11 mouse cellular contexts compared by ENCODE assay signal in genomic region chr2:18045781-18046181, GRCm38 (mm10). TPM values are rescaled to one million over a fixed set of nuclear protein-coding genes. Genes with fewer than 3 reads are reported as not detected.
DNase-seq lines count a peak whose midpoint lies in the region; ATAC-seq and TF ChIP-seq lines count a peak whose summit lies in the region.
"Had no signal": no experiment of that assay in that cellular context is flagged by ENCODE, and none has a peak within 500 bp of the region (broad histone marks: within the 10 kb centered on the region; RNA-seq: fewer than 3 reads in every experiment).

No protein-coding gene starts in this region.

- no peaks in the 10 kb centered on the region; the same call in 1 of the 2 replicates for H3K79me2 ChIP-seq in heart, adult 2 months (replicated peaks; ENCODE audit: control insufficient read depth, insufficient read depth, low read length)

- TF ChIP-seq EP300 in heart, adult 2 months (IDR thresholded peaks at IDR 0.05; ENCODE audit: insufficient read depth, low read depth, low read length) = no peak

- intact Hi-C loops in heart, adult 2 months (cut with DNase I) = loop anchor here (2.0 to 5.0 kb wide), 4 partner anchors 19 to 1612 kb away; partner anchors contain the start of genes Bmi1 and Otud1

- no peaks in the 10 kb centered on the region for H3K27me3 ChIP-seq in heart, adult 2 months (ENCODE audit: control insufficient read depth, insufficient read depth, low read length)
- no peaks in the 10 kb centered on the region for H3K27me3 ChIP-seq in hindbrain, embryonic 10.5 days (ENCODE audit: insufficient read depth, poor library complexity, severe bottlenecking)
- H3K27me3 ChIP-seq in midbrain, embryonic 10.5 days (ENCODE audit: low read depth, poor library complexity, severe bottlenecking) = no peaks in the 10 kb centered on the region

- no peak for TF ChIP-seq CTCF in heart, adult 2 months (IDR thresholded peaks at IDR 0.05)

- no peak for ATAC-seq in erythroid progenitor cell, adult 5-6 weeks (replicated peaks; ENCODE audit: low FRiP score, poor library complexity, severe bottlenecking)
- ATAC-seq in megakaryocyte progenitor cell, adult 5-6 weeks (replicated peaks; ENCODE audit: poor library complexity) = no peak

- no peak overlapping the region; the same call in 1 of the 2 replicates for H3K27ac ChIP-seq in heart, adult 2 months
- no peak overlapping the region for H3K27ac ChIP-seq in brown adipose tissue, adult 24 weeks (replicated peaks; ENCODE audit: low read depth, low read length)
- peak overlapping the region; percentile 100 for H3K27ac ChIP-seq in hindbrain, embryonic 10.5 days
- peak overlapping the region; percentile 100 for H3K27ac ChIP-seq in midbrain, embryonic 10.5 days (replicated peaks)

- peak overlapping the region; percentile 74 for H3K4me3 ChIP-seq in heart, adult 2 months
- 0 out of 2 replicates have a peak overlapping the region, but pooled peaks have one; percentile 97 for H3K4me3 ChIP-seq in brown adipose tissue, adult 24 weeks (ENCODE audit: insufficient read depth, low read depth, low read length)
- H3K4me3 ChIP-seq in hindbrain, embryonic 10.5 days = peak overlapping the region; percentile 99
- peak overlapping the region; percentile 81 for H3K4me3 ChIP-seq in midbrain, embryonic 10.5 days

- no peak for DNase-seq in heart, adult 2 months
- DNase-seq in heart, adult 18-20 months = no peak
- DNase-seq in hindbrain, embryonic 10.5 days (ENCODE audit: low spot score) = no peak
- DNase-seq in midbrain, embryonic 10.5 days (ENCODE audit: low spot score) = no peak
- DNase-seq in adrenal gland, postnatal 14 days = no peak
- DNase-seq: adrenal gland, adult 2 months had no signal

- TF ChIP-seq POLR2A in heart, adult 2 months (IDR thresholded peaks at IDR 0.05; ENCODE audit: insufficient read depth, low read depth, low read length) = 0 out of 2 replicates have a peak, but pooled peaks have one; percentile 12

- no peaks in the 10 kb centered on the region for H3K9me3 ChIP-seq in hindbrain, embryonic 10.5 days
- H3K9me3 ChIP-seq in midbrain, embryonic 10.5 days (replicated peaks) = no peaks in the 10 kb centered on the region

- H3K9ac ChIP-seq in heart, adult 2 months (ENCODE audit: low read depth, low read length) = peak overlapping the region; percentile 99; the same call in 1 of the 2 replicates

- 52% methylated on average over 6 of the region's 6 CpGs for WGBS in heart, adult 2 months
- WGBS in hindbrain, embryonic 10.5 days = 3% methylated on average over 6 of the region's 6 CpGs
- 2% methylated on average over 6 of the region's 6 CpGs for WGBS in midbrain, embryonic 10.5 days

- H3K36me3 ChIP-seq in heart, adult 2 months (ENCODE audit: control insufficient read depth, insufficient read depth, low read length) = peaks cover 15% of the 10 kb centered on the region
- H3K36me3 ChIP-seq in hindbrain, embryonic 10.5 days = peaks cover 16% of the 10 kb centered on the region; the same call in 1 of the 2 replicates
- H3K36me3 ChIP-seq in midbrain, embryonic 10.5 days = peaks cover 18% of the 10 kb centered on the region

- H3K4me1 ChIP-seq in heart, adult 2 months (ENCODE audit: control insufficient read depth, insufficient read depth, low read length) = peaks cover 3% of the 10 kb centered on the region
- peaks cover 9% of the 10 kb centered on the region; the same call in 1 of the 2 replicates for H3K4me1 ChIP-seq in brown adipose tissue, adult 24 weeks (ENCODE audit: control insufficient read depth, insufficient read depth, insufficient read length, low read length)
- peaks cover 44% of the 10 kb centered on the region for H3K4me1 ChIP-seq in hindbrain, embryonic 10.5 days (replicated peaks)
- peaks cover 45% of the 10 kb centered on the region for H3K4me1 ChIP-seq in midbrain, embryonic 10.5 days

RNA-seq across cellular contexts. Expression of gene Skida1, which starts 3.1 kb away (rescaled TPM):
- 1 to 10 TPM; 1.7 to 4.5 TPM for total RNA-seq in heart, adult 2 months (2021)
- polyA plus RNA-seq in heart, adult 2 months (2012; rRNA removed) = 2.0 and 3.7 TPM in 2 replicates
- total RNA-seq in heart, adult 18-20 months (2021) = 1 to 10 TPM; 2.0 to 2.2 TPM
- polyA plus RNA-seq in brown adipose tissue, adult 24 weeks (2012; ENCODE audit: insufficient read depth, insufficient read length, missing spikeins) = 0.25 and 0.55 TPM in 2 replicates
- 19.3 and 21.9 TPM in 2 replicates for polyA plus RNA-seq in hindbrain, embryonic 10.5 days (2016; fragmentation: Nextera tagmentation; extraction: Ambion mirVana)
- 19.3 and 22.7 TPM in 2 replicates for polyA plus RNA-seq in midbrain, embryonic 10.5 days (2016; fragmentation: Nextera tagmentation; extraction: Ambion mirVana)
- not detected in 2 replicates for total RNA-seq in erythroid progenitor cell, adult 5-6 weeks (2015; ENCODE audit: low replicate concordance)
- not detected in 2 replicates for total RNA-seq in erythroid progenitor cell, adult 5-6 weeks (2017; ENCODE audit: low replicate concordance)
- 4.5 and 4.8 TPM in 2 replicates for total RNA-seq in adrenal gland, postnatal 14 days (2021)
- total RNA-seq in megakaryocyte progenitor cell, adult 5-6 weeks (2015) = not detected in 2 replicates
- 0.14 TPM in 1 of 2 replicates, not detected in the other for total RNA-seq in megakaryocyte progenitor cell, adult 5-6 weeks (2017)
- total RNA-seq: hematopoietic stem cell, adult 5-6 weeks had no signal

RNA-seq across cellular contexts. Expression of gene A930004D18Rik, which starts 8.2 kb away (rescaled TPM):
- 1 to 10 TPM; 3.4 to 4.5 TPM for total RNA-seq in heart, adult 2 months (2021)
- polyA plus RNA-seq in heart, adult 2 months (2012; rRNA removed) = 2.2 and 3.9 TPM in 2 replicates
- 1 to 10 TPM; 3.4 to 4.3 TPM for total RNA-seq in heart, adult 18-20 months (2021)
- polyA plus RNA-seq in brown adipose tissue, adult 24 weeks (2012; ENCODE audit: insufficient read depth, insufficient read length, missing spikeins) = 0.87 and 1.2 TPM in 2 replicates
- polyA plus RNA-seq in hindbrain, embryonic 10.5 days (2016; fragmentation: Nextera tagmentation; extraction: Ambion mirVana) = 17.5 and 22.5 TPM in 2 replicates
- polyA plus RNA-seq in midbrain, embryonic 10.5 days (2016; fragmentation: Nextera tagmentation; extraction: Ambion mirVana) = 25.0 and 25.1 TPM in 2 replicates
- total RNA-seq in erythroid progenitor cell, adult 5-6 weeks (2015; ENCODE audit: low replicate concordance) = not detected in 2 replicates
- total RNA-seq in erythroid progenitor cell, adult 5-6 weeks (2017; ENCODE audit: low replicate concordance) = not detected in 2 replicates
- 1.7 and 1.8 TPM in 2 replicates for total RNA-seq in adrenal gland, postnatal 14 days (2021)
- not detected in 2 replicates for total RNA-seq in megakaryocyte progenitor cell, adult 5-6 weeks (2015)
- not detected in 2 replicates for total RNA-seq in megakaryocyte progenitor cell, adult 5-6 weeks (2017)
- total RNA-seq: hematopoietic stem cell, adult 5-6 weeks had no signal

RNA-seq across cellular contexts. Expression of gene Mllt10, which starts 9.3 kb away (rescaled TPM):
- total RNA-seq in heart, adult 2 months (2021) = 10 to 100 TPM; 32.5 to 32.8 TPM
- 20.6 and 23.3 TPM in 2 replicates for polyA plus RNA-seq in heart, adult 2 months (2012; rRNA removed)
- total RNA-seq in heart, adult 18-20 months (2021) = 10 to 100 TPM; 31.0 to 33.4 TPM
- 9.2 and 10.1 TPM in 2 replicates for polyA plus RNA-seq in brown adipose tissue, adult 24 weeks (2012; ENCODE audit: insufficient read depth, insufficient read length, missing spikeins)
- 65.0 and 66.0 TPM in 2 replicates for polyA plus RNA-seq in hindbrain, embryonic 10.5 days (2016; fragmentation: Nextera tagmentation; extraction: Ambion mirVana)
- 66.9 and 71.0 TPM in 2 replicates for polyA plus RNA-seq in midbrain, embryonic 10.5 days (2016; fragmentation: Nextera tagmentation; extraction: Ambion mirVana)
- total RNA-seq in erythroid progenitor cell, adult 5-6 weeks (2015; ENCODE audit: low replicate concordance) = 122 and 125 TPM in 2 replicates
- total RNA-seq in erythroid progenitor cell, adult 5-6 weeks (2017; ENCODE audit: low replicate concordance) = 77.9 and 98.0 TPM in 2 replicates
- total RNA-seq in adrenal gland, postnatal 14 days (2021) = 39.1 and 56.4 TPM in 2 replicates
- total RNA-seq in megakaryocyte progenitor cell, adult 5-6 weeks (2015) = 62.3 and 96.1 TPM in 2 replicates
- total RNA-seq in megakaryocyte progenitor cell, adult 5-6 weeks (2017) = 41.4 and 57.9 TPM in 2 replicates

RNA-seq across cellular contexts. Expression of gene H2al2a, which starts 49.0 kb away (rescaled TPM):
- not detected for total RNA-seq in heart, adult 2 months (2021)
- 0.51 TPM in 1 of 2 replicates, not detected in the other for polyA plus RNA-seq in heart, adult 2 months (2012; rRNA removed)
- not detected for total RNA-seq in heart, adult 18-20 months (2021)
- not detected in 2 replicates for polyA plus RNA-seq in brown adipose tissue, adult 24 weeks (2012; ENCODE audit: insufficient read depth, insufficient read length, missing spikeins)
- polyA plus RNA-seq in hindbrain, embryonic 10.5 days (2016; fragmentation: Nextera tagmentation; extraction: Ambion mirVana) = not detected in 2 replicates
- polyA plus RNA-seq in midbrain, embryonic 10.5 days (2016; fragmentation: Nextera tagmentation; extraction: Ambion mirVana) = not detected in 2 replicates
- not detected in 2 replicates for total RNA-seq in erythroid progenitor cell, adult 5-6 weeks (2015; ENCODE audit: low replicate concordance)
- total RNA-seq in erythroid progenitor cell, adult 5-6 weeks (2017; ENCODE audit: low replicate concordance) = not detected in 2 replicates
- not detected in 2 replicates for total RNA-seq in adrenal gland, postnatal 14 days (2021)
- not detected in 2 replicates for total RNA-seq in megakaryocyte progenitor cell, adult 5-6 weeks (2015)
- not detected in 2 replicates for total RNA-seq in megakaryocyte progenitor cell, adult 5-6 weeks (2017)
- total RNA-seq: adrenal gland, adult 2 months; hematopoietic stem cell, adult 5-6 weeks had no signal
- polyA plus RNA-seq: adrenal gland, adult 2 months; C2C12 had no signal

Comparison
In these comparisons a context has a peak if more than half of its experiments do, and no peak if none do; other contexts are left out.
1. H3K27ac ChIP-seq: peak in hindbrain, embryonic 10.5 days (single experiment) and midbrain, embryonic 10.5 days (single experiment); none in heart, adult 2 months (single experiment) and brown adipose tissue, adult 24 weeks (single experiment).
2. Peak in every context shown above with its lines, with median percentiles within 50 percentile points of each other: H3K4me3 ChIP-seq.